Mouse (Mus musculus): ENCODE data around the gene Btk. TPM values are rescaled to one million over a fixed set of nuclear protein-coding genes. Genes with fewer than 3 reads are reported as not detected.
A peak's percentile ranks its signal among the peaks of the same experiment; 100 is the strongest.

Gene Btk
- polyA plus RNA-seq, 1 experiment from 2014 or later: 0.81 TPM

DNA sequence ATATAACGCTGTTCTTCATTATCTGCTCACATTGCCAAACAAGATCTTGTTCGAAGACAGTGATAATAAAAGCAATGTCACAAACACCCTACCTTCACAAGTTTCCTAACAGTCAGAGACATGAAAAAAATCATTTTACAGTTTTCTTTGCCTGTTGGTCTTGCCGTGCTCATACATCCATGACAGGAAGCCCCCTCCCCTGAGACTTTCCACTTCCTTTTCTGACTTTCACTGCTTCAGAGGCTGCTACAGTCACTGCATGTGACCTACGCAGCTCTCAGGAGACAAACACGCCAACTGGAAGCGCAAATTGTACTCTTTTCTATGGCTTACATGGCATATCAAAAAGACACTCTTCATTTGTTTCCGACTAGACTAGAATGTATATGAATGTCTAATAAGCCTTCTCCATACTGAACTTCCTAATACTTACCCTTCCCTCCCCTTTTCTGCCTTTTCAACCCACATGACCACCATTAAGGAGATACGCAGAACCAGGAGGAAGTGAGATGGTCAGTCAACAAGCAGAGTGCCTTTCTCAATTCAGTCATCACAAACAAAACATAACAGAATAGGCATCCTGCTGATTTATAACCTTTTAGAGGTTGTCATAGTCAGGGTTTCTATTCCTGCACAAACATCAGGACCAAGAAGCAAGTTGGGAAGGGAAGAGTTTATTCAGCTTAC lies 16.7 kb downstream of the Btk start:
- DNase-seq (ENCODE audit: low spot score) (no peak), ATAC-seq (replicated peaks; ENCODE audit: insufficient number of reproducible peaks, low FRiP score, low TSS enrichment, low read depth) (no peak)
- Histone ChIP-seq H3K9me3 (replicated peaks; ENCODE audit: control insufficient read depth, low read length) (no peaks in the 10 kb centered on the region), H3K36me3 (replicated peaks; ENCODE audit: control insufficient read depth, insufficient read depth, low read depth, low read length) (no peaks in the 10 kb centered on the region), H3K27ac (replicated peaks; ENCODE audit: low read depth, low read length) (no peak overlapping the region), H3K4me3 (ENCODE audit: low read depth, low read length) (no peak overlapping the region), H3K27me3 (ENCODE audit: control insufficient read depth, insufficient read depth, low read length) (no peaks in the 10 kb centered on the region), H3K4me2 (ENCODE audit: low read depth, low read length) (no peak overlapping the region), H3K9ac (replicated peaks; ENCODE audit: low read length) (no peak overlapping the region), H3K4me1 (ENCODE audit: control insufficient read depth, insufficient read depth, low read length) (no peaks in the 10 kb centered on the region)
- 84% methylated on average over 8 of the region's 8 CpGs for whole genome bisulfite sequencing

DNA sequence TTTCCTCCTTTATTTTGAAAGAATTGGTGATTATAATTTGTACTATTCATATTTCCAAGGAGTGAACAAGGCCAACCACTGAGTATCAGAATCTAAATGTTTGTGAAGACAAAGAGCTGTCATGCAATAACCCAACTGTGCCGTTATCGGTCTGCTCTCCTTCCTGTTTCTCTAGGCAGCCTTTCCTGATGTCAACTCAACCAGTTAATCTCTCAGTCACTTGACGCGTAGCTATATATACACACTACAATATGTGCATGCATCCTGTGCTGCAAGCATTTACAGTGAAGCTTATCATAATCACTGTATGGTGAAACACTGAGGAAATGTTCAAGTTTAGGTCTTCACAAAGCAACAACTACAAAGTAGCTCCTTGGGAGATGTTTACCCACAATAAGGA lies 19.0 kb downstream of the Btk start:
- H3K27me3 ChIP-seq (ENCODE audit: control insufficient read depth, insufficient read depth, low read length): no peaks in the 10 kb centered on the region
- no peak overlapping the region for H3K27ac ChIP-seq (replicated peaks; ENCODE audit: low read depth, low read length)
- H3K36me3 ChIP-seq (replicated peaks; ENCODE audit: control insufficient read depth, insufficient read depth, low read depth, low read length): no peaks in the 10 kb centered on the region
- DNase-seq (ENCODE audit: low spot score) (no peak), ATAC-seq (replicated peaks; ENCODE audit: insufficient number of reproducible peaks, low FRiP score, low TSS enrichment, low read depth) (no peak)
- no peak overlapping the region for H3K9ac ChIP-seq (replicated peaks; ENCODE audit: low read length)
- no peaks in the 10 kb centered on the region for H3K4me1 ChIP-seq (ENCODE audit: control insufficient read depth, insufficient read depth, low read length)
- H3K4me2 ChIP-seq (ENCODE audit: low read depth, low read length): no peak overlapping the region
- H3K9me3 ChIP-seq (replicated peaks; ENCODE audit: control insufficient read depth, low read length): no peaks in the 10 kb centered on the region
- WGBS: 82% methylated on average over 4 of the region's 4 CpGs
- no peak overlapping the region for H3K4me3 ChIP-seq (ENCODE audit: low read depth, low read length)

DNA sequence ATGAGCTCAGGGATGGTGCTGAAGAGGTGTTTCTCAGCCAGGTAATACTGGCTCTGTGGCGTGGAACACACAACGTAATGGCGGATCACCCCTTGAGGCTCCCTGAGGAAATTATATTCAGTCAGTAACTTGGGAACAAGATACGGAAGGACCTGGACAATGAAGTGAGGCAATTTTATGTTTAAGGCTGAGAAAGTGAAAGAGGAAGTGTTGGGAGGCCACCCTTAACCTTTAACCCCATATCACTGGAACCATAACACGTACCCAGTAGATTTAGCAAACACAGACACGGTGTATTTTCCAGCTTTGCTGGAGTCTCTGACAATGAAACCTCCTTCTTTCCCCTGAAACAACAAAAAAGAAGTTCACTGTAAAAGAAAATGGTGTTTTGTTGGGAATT lies 28.9 kb downstream of the Btk start:
- Histone ChIP-seq H3K4me3 (ENCODE audit: low read depth, low read length) (no peak overlapping the region), H3K27me3 (ENCODE audit: control insufficient read depth, insufficient read depth, low read length) (no peaks in the 10 kb centered on the region), H3K27ac (replicated peaks; ENCODE audit: low read depth, low read length) (no peak overlapping the region), H3K9me3 (replicated peaks; ENCODE audit: control insufficient read depth, low read length) (no peaks in the 10 kb centered on the region), H3K36me3 (replicated peaks; ENCODE audit: control insufficient read depth, insufficient read depth, low read depth, low read length) (no peaks in the 10 kb centered on the region), H3K4me2 (ENCODE audit: low read depth, low read length) (no peak overlapping the region), H3K4me1 (ENCODE audit: control insufficient read depth, insufficient read depth, low read length) (no peaks in the 10 kb centered on the region), H3K9ac (replicated peaks; ENCODE audit: low read length) (no peak overlapping the region)
- WGBS: 72% methylated on average over 6 of the region's 6 CpGs
- no peak for ATAC-seq (replicated peaks; ENCODE audit: insufficient number of reproducible peaks, low FRiP score, low TSS enrichment, low read depth)
- DNase-seq (ENCODE audit: low spot score): no peak

DNA sequence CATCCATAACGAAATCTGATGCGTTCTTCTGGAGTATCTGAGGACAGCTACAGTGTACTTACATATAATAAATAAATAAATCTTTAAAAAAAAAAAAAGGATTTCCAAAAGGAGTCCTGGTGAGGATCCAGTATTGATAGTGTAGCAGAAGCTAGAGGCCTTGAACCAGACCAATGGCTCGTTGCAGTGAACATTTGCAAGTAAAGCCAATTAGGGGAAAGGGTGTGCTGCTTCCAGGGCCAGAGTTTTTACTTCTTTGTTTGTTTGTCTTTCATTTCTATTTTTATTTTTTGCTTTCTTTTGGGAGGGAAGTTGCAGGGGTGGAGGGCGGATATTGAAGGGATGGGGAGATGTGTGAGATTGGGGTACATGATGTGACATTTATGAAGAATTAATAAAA lies 30.0 kb downstream of the Btk start:
- 85% methylated on average over 4 of the region's 4 CpGs for WGBS

DNA sequence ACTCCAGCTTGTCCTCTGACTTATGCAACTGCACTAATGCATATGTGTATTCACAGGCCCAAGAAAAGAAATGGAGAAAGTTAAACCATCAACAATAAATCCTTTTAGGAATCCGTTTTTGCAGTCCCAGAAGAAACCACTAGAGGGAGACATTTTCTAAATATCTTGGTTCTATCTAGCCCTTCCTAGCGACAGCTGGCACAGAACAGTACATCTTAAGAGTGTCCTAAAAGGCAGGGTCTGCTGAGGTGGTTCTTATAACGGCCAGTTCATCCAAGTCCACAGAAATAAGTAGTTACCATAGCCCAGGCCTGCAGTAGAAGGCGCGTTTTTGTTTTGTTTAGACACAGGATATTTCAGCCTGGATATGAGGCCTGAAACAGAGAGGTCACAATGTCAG lies 32.5 kb downstream of the Btk start:
- H3K4me1 ChIP-seq (ENCODE audit: control insufficient read depth, insufficient read depth, low read length): no peaks in the 10 kb centered on the region
- ATAC-seq (replicated peaks; ENCODE audit: insufficient number of reproducible peaks, low FRiP score, low TSS enrichment, low read depth): no peak
- peak; percentile 80 for DNase-seq (ENCODE audit: low spot score)
- H3K4me2 ChIP-seq (ENCODE audit: low read depth, low read length): no peak overlapping the region
- WGBS: 21% methylated on average over 5 of the region's 5 CpGs
- H3K27ac ChIP-seq (replicated peaks; ENCODE audit: low read depth, low read length): no peak overlapping the region
- no peak overlapping the region for H3K4me3 ChIP-seq (ENCODE audit: low read depth, low read length)
- H3K9me3 ChIP-seq (replicated peaks; ENCODE audit: control insufficient read depth, low read length): no peaks in the 10 kb centered on the region
- no peaks in the 10 kb centered on the region for H3K27me3 ChIP-seq (ENCODE audit: control insufficient read depth, insufficient read depth, low read length)
- H3K9ac ChIP-seq (replicated peaks; ENCODE audit: low read length): no peak overlapping the region
- H3K36me3 ChIP-seq (replicated peaks; ENCODE audit: control insufficient read depth, insufficient read depth, low read depth, low read length): no peaks in the 10 kb centered on the region

More for the DNA sequence above, 30.0 kb downstream of the Btk start:
- no peak for ATAC-seq (replicated peaks; ENCODE audit: insufficient number of reproducible peaks, low FRiP score, low TSS enrichment, low read depth)
- DNase-seq (ENCODE audit: low spot score): no peak
- Histone ChIP-seq H3K9me3 (replicated peaks; ENCODE audit: control insufficient read depth, low read length) (no peaks in the 10 kb centered on the region), H3K27ac (replicated peaks; ENCODE audit: low read depth, low read length) (no peak overlapping the region), H3K4me1 (ENCODE audit: control insufficient read depth, insufficient read depth, low read length) (no peaks in the 10 kb centered on the region), H3K4me3 (ENCODE audit: low read depth, low read length) (no peak overlapping the region), H3K9ac (replicated peaks; ENCODE audit: low read length) (no peak overlapping the region), H3K36me3 (replicated peaks; ENCODE audit: control insufficient read depth, insufficient read depth, low read depth, low read length) (no peaks in the 10 kb centered on the region), H3K27me3 (ENCODE audit: control insufficient read depth, insufficient read depth, low read length) (no peaks in the 10 kb centered on the region), H3K4me2 (ENCODE audit: low read depth, low read length) (no peak overlapping the region)

DNA sequence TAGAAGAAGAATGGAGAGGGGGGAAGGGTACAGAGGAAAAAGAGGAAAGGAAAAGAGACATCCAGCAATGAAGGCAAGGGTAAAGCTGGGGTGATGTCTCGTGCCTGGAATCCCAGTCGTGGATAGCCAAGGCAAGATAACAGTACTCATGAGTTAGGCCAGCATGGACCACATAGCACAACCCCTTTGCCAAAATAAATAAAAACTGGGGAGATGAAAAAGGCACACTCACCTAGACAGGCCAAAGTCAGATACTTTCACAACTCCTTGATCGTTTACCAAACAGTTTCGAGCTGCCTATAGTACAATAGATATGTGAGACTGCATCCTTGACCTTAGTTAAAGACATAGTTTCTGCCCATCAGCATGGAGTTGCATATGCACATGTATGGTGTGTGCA lies 36.0 kb downstream of the Btk start:
- WGBS: 90% methylated on average over 4 of the region's 4 CpGs

DNA sequence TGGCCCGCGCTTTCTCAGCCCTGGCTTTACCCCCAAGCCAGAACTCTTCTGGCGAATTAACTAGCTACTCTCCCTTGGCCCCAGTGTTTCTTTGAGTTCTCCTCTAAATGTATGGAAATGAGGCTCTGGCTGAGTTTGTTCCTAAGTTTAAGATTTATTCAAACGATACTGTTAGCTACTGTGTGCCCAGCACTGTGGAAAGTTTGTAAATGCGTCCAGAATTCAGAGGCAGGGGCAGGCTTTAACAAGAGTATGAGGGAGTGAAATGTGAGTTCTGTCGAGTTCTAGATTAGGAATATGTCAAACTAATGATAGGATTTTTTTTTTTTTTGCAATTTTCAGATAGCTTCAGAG lies 41.4 kb downstream of the Btk start:
- H3K27me3 ChIP-seq (ENCODE audit: control insufficient read depth, insufficient read depth, low read length): no peaks in the 10 kb centered on the region
- no peaks in the 10 kb centered on the region for H3K36me3 ChIP-seq (replicated peaks; ENCODE audit: control insufficient read depth, insufficient read depth, low read depth, low read length)
- peak; percentile 42; the same call in 1 of the 2 replicates for ATAC-seq (replicated peaks; ENCODE audit: insufficient number of reproducible peaks, low FRiP score, low TSS enrichment, low read depth)
- peak overlapping the region; percentile 41 for H3K4me3 ChIP-seq (ENCODE audit: low read depth, low read length)
- peak overlapping the region; percentile 65; the same call in 1 of the 2 replicates for H3K27ac ChIP-seq (replicated peaks; ENCODE audit: low read depth, low read length)
- 18% methylated on average over 6 of the region's 6 CpGs for WGBS
- H3K9ac ChIP-seq (replicated peaks; ENCODE audit: low read length): peak overlapping the region; percentile 60
- H3K9me3 ChIP-seq (replicated peaks; ENCODE audit: control insufficient read depth, low read length): no peaks in the 10 kb centered on the region
- H3K4me2 ChIP-seq (ENCODE audit: low read depth, low read length): peak overlapping the region; percentile 2; the same call in 1 of the 2 replicates
- H3K4me1 ChIP-seq (ENCODE audit: control insufficient read depth, insufficient read depth, low read length): no peaks in the 10 kb centered on the region
- DNase-seq (ENCODE audit: low spot score): no peak

More for the DNA sequence above, 36.0 kb downstream of the Btk start:
- Histone ChIP-seq H3K4me1 (ENCODE audit: control insufficient read depth, insufficient read depth, low read length) (no peaks in the 10 kb centered on the region), H3K9ac (replicated peaks; ENCODE audit: low read length) (no peak overlapping the region), H3K4me2 (ENCODE audit: low read depth, low read length) (no peak overlapping the region), H3K4me3 (ENCODE audit: low read depth, low read length) (no peak overlapping the region), H3K9me3 (replicated peaks; ENCODE audit: control insufficient read depth, low read length) (no peaks in the 10 kb centered on the region), H3K27me3 (ENCODE audit: control insufficient read depth, insufficient read depth, low read length) (no peaks in the 10 kb centered on the region), H3K36me3 (replicated peaks; ENCODE audit: control insufficient read depth, insufficient read depth, low read depth, low read length) (no peaks in the 10 kb centered on the region), H3K27ac (replicated peaks; ENCODE audit: low read depth, low read length) (no peak overlapping the region)
- no peak for DNase-seq (ENCODE audit: low spot score)
- ATAC-seq (replicated peaks; ENCODE audit: insufficient number of reproducible peaks, low FRiP score, low TSS enrichment, low read depth): no peak

DNA sequence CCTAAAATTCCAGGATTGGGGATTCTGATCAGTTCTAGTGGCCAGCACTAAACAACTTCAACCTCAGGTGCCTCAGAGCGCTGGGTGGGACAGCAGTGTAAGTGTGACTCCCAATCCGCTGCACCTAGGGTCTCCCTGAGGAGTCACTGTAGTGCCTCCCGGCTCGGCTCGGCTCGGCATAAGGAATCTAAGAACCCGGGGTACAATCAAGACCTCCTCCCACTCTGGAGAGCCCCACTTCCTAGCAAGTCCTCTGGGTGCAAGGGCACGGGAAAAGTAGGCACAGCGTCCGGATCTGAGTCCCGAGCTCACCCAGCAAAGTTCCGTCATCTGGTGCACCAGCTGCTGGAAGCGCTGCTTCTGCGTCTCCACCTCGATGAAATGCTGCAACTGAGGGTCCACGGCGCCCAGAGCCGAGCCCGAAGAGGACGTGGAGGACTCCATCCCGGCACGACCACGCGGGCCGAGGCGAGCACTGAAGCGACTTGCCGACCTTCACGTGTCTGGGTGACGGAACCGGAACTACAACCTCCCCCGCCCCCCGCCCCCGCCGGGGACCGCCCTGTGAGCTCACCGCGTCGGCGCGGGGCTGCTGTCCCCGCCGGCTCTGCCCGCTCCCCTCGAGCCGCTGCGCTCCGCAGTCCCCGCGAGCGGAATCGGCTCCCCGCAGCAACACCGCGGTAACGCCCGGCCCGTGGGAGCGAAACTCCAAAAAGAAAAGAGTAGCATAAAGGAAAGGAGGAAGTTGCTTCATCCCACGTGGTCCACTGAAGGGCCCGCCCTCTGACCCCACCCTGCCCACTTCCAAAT lies 42.0 kb downstream of the Btk start, which contains the start of gene Timm8a1:
Gene Timm8a1 (minus strand): TSS at position 721 of the 810 bp plus-strand sequence.
- ATAC-seq (replicated peaks; ENCODE audit: insufficient number of reproducible peaks, low FRiP score, low TSS enrichment, low read depth) (peak; percentile 90), DNase-seq (ENCODE audit: low spot score) (peak; percentile 67)
- WGBS: 20% methylated on average over 33 of the region's 61 CpGs
- Histone ChIP-seq H3K27ac (replicated peaks; ENCODE audit: low read depth, low read length) (peak within 1 kb of the TSS; percentile 65; the same call in 1 of the 2 replicates), H3K27me3 (ENCODE audit: control insufficient read depth, insufficient read depth, low read length) (no peaks in the 10 kb centered on the region), H3K4me2 (ENCODE audit: low read depth, low read length) (peak within 1 kb of the TSS; percentile 49), H3K9ac (replicated peaks; ENCODE audit: low read length) (peak within 1 kb of the TSS; percentile 60), H3K36me3 (replicated peaks; ENCODE audit: control insufficient read depth, insufficient read depth, low read depth, low read length) (no peaks in the 10 kb centered on the region), H3K4me1 (ENCODE audit: control insufficient read depth, insufficient read depth, low read length) (no peaks in the 10 kb centered on the region), H3K4me3 (ENCODE audit: low read depth, low read length) (peak within 1 kb of the TSS; percentile 41), H3K9me3 (replicated peaks; ENCODE audit: control insufficient read depth, low read length) (no peaks in the 10 kb centered on the region)
